Mouse (Mus musculus) limb, embryonic 13.5 days (tissue): ENCODE measurements at regions not wholly inside any gene's neighbourhood (a gene's known extent, or its start where the extent isn't known, plus 50 kb on each side); places are given as distances from the start of the nearest gene placed in this dataset.

ENCODE experiments used
- ATAC-seq: fragments of 200-750 bp; cut with Nextera tagmentation; 2 replicates; pipeline ENCODE4 v1.8.0; 2017; ENCODE audit warnings: low read depth, moderate number of reproducible peaks, moderate TSS enrichment; ENCODE audit not compliant: low FRiP score
- H3K27ac ChIP-seq: fragments of 300-500 bp; sonication (generic); 2 replicates; pipeline ENCODE4 v1.5.1; 2015; ENCODE audit warnings: inconsistent platforms, mild to moderate bottlenecking, moderate library complexity
- H3K27me3 ChIP-seq: fragments of 300-500 bp; sonication (generic); 2 replicates; pipeline ENCODE4 v1.6.1; 2015; ENCODE audit warnings: mild to moderate bottlenecking, inconsistent platforms
- H3K36me3 ChIP-seq: fragments of 300-500 bp; sonication (generic); 2 replicates; pipeline ENCODE4 v1.6.1; 2015; ENCODE audit warnings: inconsistent platforms, mild to moderate bottlenecking, moderate library complexity
- H3K4me1 ChIP-seq: fragments of 300-500 bp; sonication (generic); 2 replicates; pipeline ENCODE4 v1.6.1; 2015; ENCODE audit warnings: inconsistent platforms
- H3K4me2 ChIP-seq: fragments of 300-500 bp; sonication (generic); replicated peaks from 2 replicates; pipeline ENCODE4 v1.6.1; 2015; ENCODE audit warnings: inconsistent platforms, mild to moderate bottlenecking, moderate library complexity
- H3K4me3 ChIP-seq: fragments of 300-500 bp; sonication (generic); 2 replicates; pipeline ENCODE4 v1.5.1; 2015; ENCODE audit warnings: moderate library complexity, mild to moderate bottlenecking, inconsistent platforms
- H3K9ac ChIP-seq: fragments of 300-500 bp; sonication (generic); 2 replicates; pipeline ENCODE4 v1.6.1; 2015; ENCODE audit warnings: mild to moderate bottlenecking, inconsistent platforms
- H3K9me3 ChIP-seq: fragments of 300-500 bp; sonication (generic); 2 replicates; pipeline ENCODE4 v1.6.1; 2016; ENCODE audit warnings: inconsistent platforms
- WGBS: fragments of 180-500 bp; shearing (Covaris S2); methylation state at CpG from one replicate; pipeline ENCODE4 v1.1.7; 2015; 5-methylcytosine and 5-hydroxymethylcytosine counted together

GRCm38 (mm10) chr2:103896160-103896559 is 61.6 kb upstream of the Lmo2 start:
- H3K4me3 ChIP-seq: no peak overlapping the region
- ATAC-seq: no peak
- 40% methylated on average over 5 of the region's 5 CpGs for WGBS

GRCm38 (mm10) chr2:103896814-103897213 is 61.0 kb upstream of the Lmo2 start:
- Histone ChIP-seq H3K4me1 (peaks cover 15% of the 10 kb centered on the region; the same call in 1 of the 2 replicates), H3K27ac (no peak overlapping the region), H3K4me2 (no peak overlapping the region), H3K9ac (no peak overlapping the region), H3K9me3 (no peaks in the 10 kb centered on the region), H3K4me3 (no peak overlapping the region), H3K36me3 (no peaks in the 10 kb centered on the region), H3K27me3 (no peaks in the 10 kb centered on the region)
- WGBS: 36% methylated on average over 3 of the region's 3 CpGs
- ATAC-seq: no peak

More at GRCm38 (mm10) chr2:103896160-103896559, 61.6 kb upstream of the Lmo2 start:
- Histone ChIP-seq H3K36me3 (no peaks in the 10 kb centered on the region), H3K9ac (no peak overlapping the region), H3K27me3 (no peaks in the 10 kb centered on the region), H3K9me3 (no peaks in the 10 kb centered on the region), H3K27ac (no peak overlapping the region), H3K4me2 (no peak overlapping the region), H3K4me1 (peaks cover 21% of the 10 kb centered on the region; the same call in 1 of the 2 replicates)

- H3K27me3 ChIP-seq: no peaks in the 10 kb centered on the region; the same call in 1 of the 2 replicates
- ATAC-seq: no peak
- no peak overlapping the region for H3K9ac ChIP-seq
- no peaks in the 10 kb centered on the region for H3K36me3 ChIP-seq
- H3K9me3 ChIP-seq: no peaks in the 10 kb centered on the region
- peaks cover 14% of the 10 kb centered on the region for H3K4me1 ChIP-seq
- H3K27ac ChIP-seq: no peak overlapping the region
- H3K4me3 ChIP-seq: no peak overlapping the region
- WGBS: 86% methylated on average over 6 of the region's 6 CpGs
- no peak overlapping the region for H3K4me2 ChIP-seq
Observed at GRCm38 (mm10) chr2:103899713-103900112, 58.1 kb upstream of the Lmo2 start.

- H3K4me3 ChIP-seq: no peak overlapping the region
- H3K27ac ChIP-seq: no peak overlapping the region
- no peaks in the 10 kb centered on the region for H3K36me3 ChIP-seq
- no peaks in the 10 kb centered on the region for H3K9me3 ChIP-seq
- ATAC-seq: no peak
- H3K27me3 ChIP-seq: no peaks in the 10 kb centered on the region; the same call in 1 of the 2 replicates
- peaks cover 9% of the 10 kb centered on the region for H3K4me1 ChIP-seq
- 68% methylated on average over 5 of the region's 5 CpGs for WGBS
- no peak overlapping the region for H3K9ac ChIP-seq
- H3K4me2 ChIP-seq: no peak overlapping the region
Observed at GRCm38 (mm10) chr2:103900384-103900783, 57.4 kb upstream of the Lmo2 start.

GRCm38 (mm10) chr2:103901457-103901856 is 56.3 kb upstream of the Lmo2 start:
- Histone ChIP-seq H3K4me2 (no peak overlapping the region), H3K27ac (no peak overlapping the region), H3K4me1 (peaks cover 18% of the 10 kb centered on the region), H3K27me3 (no peaks in the 10 kb centered on the region; the same call in 1 of the 2 replicates), H3K4me3 (no peak overlapping the region), H3K36me3 (no peaks in the 10 kb centered on the region), H3K9ac (no peak overlapping the region), H3K9me3 (no peaks in the 10 kb centered on the region)
- WGBS: 93% methylated on average over 1 of the region's 1 CpGs
- ATAC-seq: no peak

GRCm38 (mm10) chr2:103902777-103903176 is 55.0 kb upstream of the Lmo2 start:
- H3K9ac ChIP-seq: no peak overlapping the region
- no peaks in the 10 kb centered on the region for H3K36me3 ChIP-seq
- ATAC-seq: no peak
- H3K4me3 ChIP-seq: no peak overlapping the region
- 55% methylated on average over 11 of the region's 11 CpGs for WGBS
- H3K4me1 ChIP-seq: peaks cover 21% of the 10 kb centered on the region
- no peaks in the 10 kb centered on the region for H3K9me3 ChIP-seq
- H3K27ac ChIP-seq: no peak overlapping the region
- no peaks in the 10 kb centered on the region; the same call in 1 of the 2 replicates for H3K27me3 ChIP-seq
- no peak overlapping the region for H3K4me2 ChIP-seq

- ATAC-seq: peak; percentile 32; the same call in 1 of the 2 replicates
- H3K27ac ChIP-seq: 0 out of 2 replicates have a peak overlapping the region, but pooled peaks have one; percentile 4
- 94% methylated on average over 1 of the region's 1 CpGs for WGBS
Observed at GRCm38 (mm10) chr2:103905681-103906080, 52.1 kb upstream of the Lmo2 start.

GRCm38 (mm10) chr2:103906581-103907184 is 51.1 kb upstream of the Lmo2 start:
- H3K27me3 ChIP-seq: no peaks in the 10 kb centered on the region; the same call in 1 of the 2 replicates
- WGBS: 13% methylated on average over 2 of the region's 2 CpGs
- H3K36me3 ChIP-seq: no peaks in the 10 kb centered on the region
- peak overlapping the region; percentile 48; the same call in 1 of the 2 replicates for H3K27ac ChIP-seq
- 0 out of 2 replicates have a peak overlapping the region, but pooled peaks have one; percentile 2 for H3K4me2 ChIP-seq
- ATAC-seq: no peak
- peaks cover 21% of the 10 kb centered on the region for H3K4me1 ChIP-seq
- no peak overlapping the region for H3K9ac ChIP-seq
- no peaks in the 10 kb centered on the region for H3K9me3 ChIP-seq
- H3K4me3 ChIP-seq: no peak overlapping the region

More at GRCm38 (mm10) chr2:103905681-103906080, 52.1 kb upstream of the Lmo2 start:
- Histone ChIP-seq H3K36me3 (no peaks in the 10 kb centered on the region), H3K4me2 (no peak overlapping the region), H3K4me1 (peaks cover 21% of the 10 kb centered on the region), H3K9me3 (no peaks in the 10 kb centered on the region), H3K9ac (no peak overlapping the region), H3K4me3 (no peak overlapping the region), H3K27me3 (no peaks in the 10 kb centered on the region; the same call in 1 of the 2 replicates)
